Mouse (Mus musculus) Patski (cell line): ENCODE data around the gene Rad18. TPM values are rescaled to one million over a fixed set of nuclear protein-coding genes. Genes with fewer than 3 reads are reported as not detected.
"Not testable (repeated sequence)": the region's sequence is repeated elsewhere in the genome, so short reads cannot be mapped to it uniquely, and the experiment has no call there.

Experiments
- ATAC-seq: fragments of 100-300 bp; one replicate; pipeline ENCODE4 v1.8.0; 2021
- CTCF ChIA-PET: fragments of 350-600 bp; sonication (Branson Sonifier 250); formaldehyde crosslinking; loops from one replicate; lab custom pipeline; 2022; ENCODE audit warnings: inconsistent platforms; lab: Charles Lee
- POLR2A ChIA-PET: fragments of 350-600 bp; sonication (Branson Sonifier 250); formaldehyde crosslinking; loops from one replicate; lab custom pipeline; 2022; ENCODE audit warnings: antibody characterized with exemption, inconsistent platforms; lab: Charles Lee
- DNase-seq: peaks from one replicate; pipeline ENCODE4 v3.0.0-alpha.2; 2011; ENCODE audit warnings: low read depth, low spot score
- H3K27me3 ChIP-seq: fragments of 371-371 bp; one replicate; pipeline ENCODE4 v1.5.1; 2021
- CTCF ChIP-seq: fragments of 100-300 bp; IDR thresholded peaks from one replicate; pipeline ENCODE4 v1.5.1; 2021
- in situ Hi-C: fragments of 300-500 bp; cut with MboI; formaldehyde crosslinking; loops from 3 replicates; pipeline ENCODE4 v1.11.1; 2018; ENCODE audit warnings: low pct_unique_long_range_greater_than_20kb, mixed read lengths
- polyA plus RNA-seq: library from polyadenylated mRNA; unstranded; gene quantifications from one replicate; pipeline ENCODE4 v1.2.3, GENCODE M21; 2021

Gene Rad18
- polyA plus RNA-seq, 1 experiment from 2014 or later, result 17.0 TPM

DNA sequence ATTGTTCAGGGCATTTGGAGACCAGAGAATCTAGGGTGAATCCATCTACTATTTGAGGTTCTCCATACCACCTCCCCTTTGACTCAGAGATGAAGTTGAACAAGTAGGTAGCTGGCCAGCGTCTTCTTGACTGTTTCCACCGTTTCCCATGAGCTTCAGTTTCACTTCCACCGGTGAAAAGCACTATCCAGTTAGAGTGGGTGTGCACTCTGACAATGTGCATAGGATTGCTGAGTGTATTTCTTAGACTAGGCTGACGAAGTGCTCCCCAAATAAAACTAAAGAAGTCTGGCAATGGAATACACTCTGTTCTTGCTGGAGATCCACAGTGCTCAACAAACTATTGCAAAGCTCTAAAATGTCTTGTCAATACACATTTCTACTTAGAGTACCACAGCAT is 29.0 kb upstream of the Rad18 start:
- TF ChIP-seq CTCF, result no peak
- H3K27me3 ChIP-seq, result no peaks in the 10 kb centered on the region
- in situ Hi-C loops, result no loop called here
- ChIA-PET CTCF (interaction anchor here (1.1 kb wide), 2 partner anchors 23 to 25 kb away, joined by 3 to 5 read pairs; no protein-coding TSS in a partner anchor), POLR2A (interaction anchor here (0.5 kb wide), 1 partner anchor 320 kb away, joined by 5 read pairs; no protein-coding TSS in a partner anchor)
- no peak for ATAC-seq
- DNase-seq, result no peak

DNA sequence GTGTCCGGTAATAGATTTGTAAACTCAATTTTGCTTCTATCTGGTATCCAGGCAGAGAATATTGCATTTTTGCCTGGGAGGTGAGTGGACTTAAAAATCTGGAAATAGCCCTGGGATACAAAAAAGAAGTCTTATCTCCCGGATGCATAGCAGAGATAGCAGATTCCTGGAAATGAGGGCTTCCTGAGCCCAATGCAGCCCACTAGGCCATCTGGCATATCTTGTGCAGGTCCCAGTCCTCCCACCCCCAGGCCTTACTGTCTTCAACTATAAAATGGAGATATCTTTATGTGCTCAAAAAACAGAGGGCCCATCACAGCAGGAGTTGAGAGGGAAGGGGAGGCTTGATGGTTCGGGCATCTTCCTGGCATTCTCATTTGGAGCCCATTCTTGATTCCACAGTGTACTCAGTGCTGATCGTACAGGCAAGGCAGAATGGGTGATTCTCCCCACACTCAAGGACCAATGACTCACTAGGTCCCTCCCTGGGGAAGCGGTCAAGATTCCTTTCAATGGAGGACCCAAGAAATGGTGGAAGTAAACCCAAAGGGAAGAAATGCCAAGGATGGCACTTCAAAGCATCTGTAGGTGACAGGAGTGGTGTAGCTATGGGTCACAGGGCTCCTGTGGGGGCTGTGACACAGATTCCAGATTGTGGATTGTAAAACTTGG is 24.1 kb upstream of the Rad18 start:
- POLR2A ChIA-PET, result no interaction called here
- DNase-seq, result no peak
- no peaks in the 10 kb centered on the region for H3K27me3 ChIP-seq
- TF ChIP-seq CTCF, result no peak
- CTCF ChIA-PET, result no interaction called here
- ATAC-seq, result no peak
- in situ Hi-C loops, result no loop called here

DNA sequence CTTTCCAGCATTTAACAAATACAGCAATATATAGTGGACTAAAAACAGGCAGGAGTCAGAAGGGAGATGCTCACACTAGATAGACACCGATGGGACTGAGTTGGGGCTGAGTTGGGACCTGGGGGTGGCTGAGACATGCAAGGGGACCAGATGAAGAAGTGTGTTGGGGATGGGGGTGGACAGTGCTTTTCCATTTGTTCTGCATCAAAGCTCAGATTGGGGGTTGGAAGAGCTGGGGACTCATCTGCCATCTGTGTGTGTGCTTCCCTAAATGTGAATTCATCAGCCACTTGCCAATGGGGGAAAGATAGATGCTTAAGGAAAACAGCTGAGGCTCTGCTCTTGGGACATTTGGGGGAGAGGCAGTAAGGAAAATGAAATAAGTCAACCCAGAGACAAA is 23.5 kb upstream of the Rad18 start:
- ATAC-seq (no peak), DNase-seq (no peak)
- no peaks in the 10 kb centered on the region for H3K27me3 ChIP-seq
- in situ Hi-C loops, result loop anchor here (10.0 kb wide), 1 partner anchor 285 kb away; no protein-coding TSS in a partner anchor
- TF ChIP-seq CTCF, result no peak
- ChIA-PET CTCF (no interaction called here), POLR2A (no interaction called here)

DNA sequence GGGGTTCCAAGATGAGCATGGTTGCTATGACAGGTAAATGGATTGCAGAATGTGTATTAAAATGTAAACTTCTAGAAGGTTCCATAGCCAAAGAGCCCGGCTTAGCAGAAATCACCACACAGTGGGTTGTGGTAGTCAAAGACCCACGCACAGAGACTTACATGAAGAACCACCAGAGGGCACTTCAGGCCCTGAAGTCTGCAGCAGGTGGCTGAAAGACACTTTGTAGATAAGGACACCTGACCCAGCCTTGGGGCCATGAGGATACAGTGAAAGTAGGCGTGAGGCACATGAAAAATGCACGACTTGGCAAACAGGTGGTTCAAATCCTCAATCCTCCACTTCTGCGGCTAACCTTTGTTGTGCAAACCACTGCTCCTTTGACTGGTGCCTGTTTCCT is 20.7 kb upstream of the Rad18 start:
- CTCF ChIA-PET, result interaction anchor here (0.6 to 4.2 kb wide), 5 partner anchors 16 to 310 kb away, joined by 3 to 23 read pairs (median 3); no protein-coding TSS in a partner anchor
- no peaks in the 10 kb centered on the region for H3K27me3 ChIP-seq
- TF ChIP-seq CTCF, result no peak
- DNase-seq (no peak), ATAC-seq (no peak)
- POLR2A ChIA-PET, result no interaction called here
- in situ Hi-C loops, result loop anchor here (10.0 kb wide), 1 partner anchor 288 kb away; no protein-coding TSS in a partner anchor

DNA sequence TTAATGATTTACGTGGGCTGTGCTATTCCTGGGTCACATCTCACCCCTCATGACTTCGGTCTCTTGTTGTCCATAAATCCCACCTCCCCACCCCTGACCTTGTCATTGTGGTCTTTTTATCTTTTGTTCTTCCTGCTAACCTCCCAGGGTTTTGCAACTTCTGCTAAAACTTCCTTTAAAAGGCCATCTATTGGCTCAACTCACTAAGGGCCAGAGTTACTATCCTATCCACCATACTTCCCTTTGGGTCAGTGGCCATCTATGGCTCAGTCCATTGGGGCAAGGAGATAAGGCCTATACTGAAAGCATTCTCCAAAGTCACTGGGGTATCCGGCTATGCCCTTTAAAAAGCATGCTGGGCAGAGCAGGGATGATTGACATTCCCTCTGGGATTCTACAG is 17.5 kb upstream of the Rad18 start:
- ChIA-PET POLR2A (no interaction called here), CTCF (no interaction called here)
- in situ Hi-C loops, result loop anchor here (10.0 kb wide), 1 partner anchor 291 kb away; no protein-coding TSS in a partner anchor
- no peak for DNase-seq
- no peak for TF ChIP-seq CTCF
- no peak for ATAC-seq
- no peaks in the 10 kb centered on the region for H3K27me3 ChIP-seq

DNA sequence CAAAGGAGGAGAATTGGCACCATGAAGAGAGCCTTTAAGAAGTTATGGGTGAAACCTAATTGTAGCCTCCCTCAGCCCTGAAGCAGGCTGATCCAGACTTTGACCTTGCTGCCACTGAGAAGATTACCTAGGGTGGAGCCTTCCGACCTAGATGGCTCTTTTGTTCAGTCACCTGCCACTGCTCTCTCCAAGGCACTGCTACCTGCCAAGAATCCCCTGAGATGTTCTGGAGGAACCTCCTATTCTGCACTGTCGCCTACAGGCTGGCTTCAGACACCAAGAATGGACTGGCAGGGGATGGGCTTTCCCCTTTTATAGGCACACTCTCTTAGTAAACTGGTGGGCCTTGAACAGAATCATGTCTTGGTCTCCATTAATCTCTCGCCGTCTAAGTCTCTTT is 5.8 kb upstream of the Rad18 start:
- CTCF ChIA-PET, result interaction anchor here (1.2 to 3.8 kb wide), 4 partner anchors 15 to 298 kb away, joined by 3 to 23 read pairs (median 13); no protein-coding TSS in a partner anchor
- H3K27me3 ChIP-seq, DNase-seq, ATAC-seq, in situ Hi-C loops, POLR2A ChIA-PET: not testable (repeated sequence)

DNA sequence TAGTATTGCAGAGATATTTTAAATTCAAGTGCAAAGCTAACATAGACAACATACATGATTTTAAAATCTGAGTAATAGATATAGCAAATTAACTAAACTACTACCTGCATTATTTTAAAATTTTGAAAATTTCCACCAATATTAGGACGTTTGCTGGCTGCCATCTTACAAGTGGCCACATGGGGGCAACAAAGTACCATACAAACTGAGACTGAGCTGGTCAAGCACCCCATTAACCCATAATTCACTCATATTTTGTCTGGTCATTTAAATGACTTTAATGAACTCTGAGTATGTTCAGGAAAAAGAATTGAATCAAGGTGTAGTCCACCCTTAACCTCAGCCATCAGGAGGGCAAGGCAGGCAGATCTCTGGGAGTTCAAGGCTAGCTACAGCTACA is 3.9 kb upstream of the Rad18 start:
- DNase-seq, result no peak
- ChIA-PET CTCF (interaction anchor here (0.7 to 3.9 kb wide), 22 partner anchors 12 to 812 kb away, joined by 3 to 23 read pairs (median 4); no protein-coding TSS in a partner anchor), POLR2A (interaction anchor here (0.6 to 1.0 kb wide), 2 partner anchors 209 to 321 kb away, joined by 3 read pairs; no protein-coding TSS in a partner anchor)
- ATAC-seq, result no peak
- H3K27me3 ChIP-seq, result no peaks in the 10 kb centered on the region
- peak; percentile 89 for TF ChIP-seq CTCF
- in situ Hi-C loops, result no loop called here

DNA sequence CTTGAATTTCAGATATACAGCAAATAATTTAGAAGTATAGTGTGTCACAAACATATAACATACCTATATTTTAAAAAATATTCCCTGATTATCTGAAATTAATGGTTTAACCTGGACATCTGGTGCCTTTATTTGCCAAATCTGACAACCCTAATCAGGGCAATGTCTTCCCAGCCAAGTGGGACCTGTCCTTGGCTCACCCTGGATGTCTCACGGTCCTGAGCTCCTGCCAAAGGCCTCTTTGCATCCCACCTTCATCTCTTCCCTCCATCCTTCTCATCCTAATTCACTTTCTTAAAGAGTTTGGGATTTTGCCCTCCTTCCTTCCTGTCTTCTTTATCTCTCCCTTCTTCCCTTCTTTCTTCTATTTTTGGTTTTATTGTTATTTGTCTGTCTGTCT is 2.6 kb upstream of the Rad18 start:
- in situ Hi-C loops, result loop anchor here (10.0 to 25.0 kb wide), 3 partner anchors 204 to 606 kb away; partner anchors contain the start of gene Brpf1

DNA sequence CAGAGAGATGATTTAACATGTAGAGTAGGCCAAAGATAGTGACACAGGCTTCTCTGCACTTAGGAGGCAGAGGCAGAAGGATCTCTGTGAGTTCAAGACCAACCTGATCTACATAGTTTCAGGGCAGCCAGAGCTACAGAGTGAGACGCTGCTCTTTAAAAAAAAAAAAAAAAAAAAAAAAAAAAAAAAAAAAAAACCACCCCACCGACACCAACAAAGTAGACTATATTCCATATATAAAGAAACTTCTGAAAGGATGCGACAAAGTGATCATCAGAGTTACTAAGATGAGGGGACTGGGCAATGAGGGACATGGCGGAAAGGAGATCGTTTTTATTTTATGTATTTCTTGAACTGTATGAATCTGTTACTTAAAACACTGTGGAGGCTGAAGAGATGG is 2.0 kb downstream of the Rad18 start:
- no peaks in the 10 kb centered on the region for H3K27me3 ChIP-seq
- POLR2A ChIA-PET, result no interaction called here
- CTCF ChIA-PET, result no interaction called here
- in situ Hi-C loops, result loop anchor here (10.0 to 25.0 kb wide), 3 partner anchors 200 to 610 kb away; partner anchors contain the start of gene Brpf1
- no peak for ATAC-seq
- DNase-seq, result no peak
- TF ChIP-seq CTCF, result no peak

More for the DNA sequence above, 2.6 kb upstream of the Rad18 start:
- POLR2A ChIA-PET, result no interaction called here
- DNase-seq (no peak), ATAC-seq (no peak)
- TF ChIP-seq CTCF, result no peak
- no peaks in the 10 kb centered on the region for H3K27me3 ChIP-seq
- CTCF ChIA-PET, result interaction anchor here (1.2 to 3.9 kb wide), 8 partner anchors 201 to 339 kb away, joined by 3 to 23 read pairs (median 6); no protein-coding TSS in a partner anchor

DNA sequence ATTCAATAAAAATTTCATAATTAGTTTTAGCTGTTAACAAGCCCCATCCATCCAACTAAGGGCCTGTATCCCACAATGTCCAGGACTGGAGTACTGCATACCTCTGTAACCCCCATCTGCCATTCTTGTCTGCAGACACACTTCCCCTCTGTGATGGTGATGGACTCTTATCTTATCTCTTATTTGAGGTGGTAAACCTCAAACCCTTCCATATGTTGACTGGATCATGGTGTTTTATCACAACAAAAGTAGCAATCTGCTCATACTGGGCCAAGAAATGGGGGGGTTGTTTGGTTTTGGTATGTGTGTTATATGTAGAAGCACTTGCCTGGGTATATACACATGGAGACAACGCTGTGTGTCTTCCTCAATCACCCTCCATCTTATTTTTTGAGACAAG is 5.0 kb downstream of the Rad18 start:
- no peak for TF ChIP-seq CTCF
- in situ Hi-C loops, result loop anchor here (10.0 to 25.0 kb wide), 3 partner anchors 197 to 613 kb away; partner anchors contain the start of gene Brpf1
- POLR2A ChIA-PET, result no interaction called here
- no peaks in the 10 kb centered on the region for H3K27me3 ChIP-seq
- no peak for DNase-seq
- CTCF ChIA-PET, result interaction anchor here (0.9 kb wide), 1 partner anchor 10 kb away, joined by 3 read pairs; no protein-coding TSS in a partner anchor
- no peak for ATAC-seq

DNA sequence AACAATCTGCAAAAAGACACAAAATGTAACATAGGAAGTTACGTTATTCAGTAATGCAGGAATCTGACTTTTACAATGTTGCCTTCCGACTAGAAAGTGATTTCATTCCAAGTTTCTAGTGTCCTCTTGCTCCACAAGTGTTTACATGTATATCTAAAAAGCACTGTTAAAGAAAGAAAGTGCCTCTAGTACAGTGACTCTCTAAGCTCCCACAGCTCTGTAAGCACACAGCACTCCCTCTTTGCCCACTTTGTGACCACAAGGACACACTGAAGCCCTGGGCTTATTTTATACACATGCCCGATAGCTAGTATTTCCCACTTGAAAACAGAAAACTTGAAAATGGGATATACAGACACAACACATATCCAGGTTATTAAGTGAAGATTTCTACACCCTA is 8.5 kb downstream of the Rad18 start:
- no peaks in the 10 kb centered on the region for H3K27me3 ChIP-seq
- POLR2A ChIA-PET, result no interaction called here
- DNase-seq (no peak), ATAC-seq (no peak)
- in situ Hi-C loops, result loop anchor here (25.0 kb wide), 1 partner anchor 476 kb away; no protein-coding TSS in a partner anchor
- no peak for TF ChIP-seq CTCF
- CTCF ChIA-PET, result no interaction called here
